Mouse (Mus musculus) yolk sac, embryonic 10.5 days (tissue): ENCODE measurements around the gene Rbm48.

Experiments used
- DNase-seq: peaks from one replicate; pipeline ENCODE4 v3.0.0-alpha.2; 2017; ENCODE audit warnings: low spot score

The Rbm48 gene

DNA sequence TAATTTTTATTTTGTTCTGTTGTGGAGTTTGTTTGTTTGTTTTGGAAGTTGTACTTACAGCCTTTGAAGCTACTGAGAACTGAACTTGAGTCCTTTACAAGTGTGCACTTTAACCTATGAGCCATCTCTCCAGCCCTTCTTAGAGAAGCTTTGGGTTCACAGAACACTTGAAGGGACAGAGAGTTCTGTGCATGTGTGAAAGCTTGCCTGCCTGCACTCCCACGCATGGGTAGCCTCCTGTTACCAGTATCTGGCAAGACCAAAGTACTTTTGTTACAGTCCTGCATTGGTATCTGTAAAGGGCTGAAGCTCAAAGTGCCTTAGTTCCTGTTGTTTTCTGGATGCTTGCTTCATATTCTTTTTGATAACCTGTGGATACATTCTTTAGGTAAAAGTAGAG, 50.2 kb downstream of the Rbm48 start:
- no peak for DNase-seq

DNA sequence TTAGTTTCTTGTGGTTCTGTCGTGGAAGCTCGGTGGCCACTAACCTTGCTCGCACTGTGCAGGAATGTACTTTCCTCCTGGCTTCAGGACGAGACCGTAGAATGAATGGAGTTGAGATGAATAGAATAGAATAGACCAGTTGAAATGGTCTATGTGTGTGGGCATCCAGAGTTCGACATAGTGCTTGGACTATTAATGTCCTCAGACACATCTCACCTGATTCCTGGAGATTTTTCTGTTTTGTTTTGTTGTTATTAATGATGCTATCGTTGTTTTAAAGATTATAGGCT, 52.0 kb downstream of the Rbm48 start:
- DNase-seq = no peak

DNA sequence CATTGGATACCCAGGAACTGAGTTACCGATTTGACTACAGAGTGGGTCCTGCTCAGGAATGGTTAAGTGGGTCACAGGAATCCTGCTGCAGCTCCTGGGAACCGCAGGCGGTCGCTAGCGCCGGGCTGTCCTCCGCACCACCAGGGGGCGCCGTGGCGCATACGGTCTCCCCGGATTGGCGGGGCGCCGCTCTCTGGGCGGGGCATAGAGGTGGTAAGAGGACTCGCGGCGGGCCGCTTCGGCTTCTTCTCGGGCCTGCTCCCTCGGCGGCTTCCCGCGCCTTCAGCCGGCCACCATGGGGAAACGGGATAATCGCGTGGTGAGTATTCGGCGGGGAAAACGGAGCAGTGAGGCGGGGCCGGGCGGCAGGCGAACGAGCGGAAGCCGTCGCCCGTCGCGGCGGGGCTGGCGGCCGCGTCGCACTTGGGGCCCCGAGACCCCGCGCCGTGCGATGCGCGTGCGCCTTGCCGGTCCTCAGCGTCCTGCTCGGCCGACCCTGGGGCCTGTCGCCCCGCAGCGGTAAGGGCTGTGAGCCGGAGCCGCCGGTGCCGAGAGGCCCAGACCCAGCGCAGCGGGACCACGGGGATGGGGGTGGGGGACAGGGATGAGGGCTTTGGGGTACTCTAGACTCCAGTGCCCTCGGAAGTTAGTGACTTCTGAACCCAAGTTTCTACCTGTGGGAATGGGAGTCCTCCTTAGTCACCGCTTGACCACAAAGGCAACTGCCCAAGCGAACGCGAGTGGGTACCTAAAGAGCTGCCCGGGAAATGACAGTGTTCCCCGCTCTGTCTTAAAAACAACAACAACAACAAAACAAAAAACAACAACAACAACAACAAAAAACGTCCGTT, 52.5 kb downstream of the Rbm48 start, which contains the start of gene Fam133b:
Gene Fam133b (plus strand): TSS at position 205 of the 851 bp plus-strand sequence.
- peak; percentile 92 for DNase-seq

DNA sequence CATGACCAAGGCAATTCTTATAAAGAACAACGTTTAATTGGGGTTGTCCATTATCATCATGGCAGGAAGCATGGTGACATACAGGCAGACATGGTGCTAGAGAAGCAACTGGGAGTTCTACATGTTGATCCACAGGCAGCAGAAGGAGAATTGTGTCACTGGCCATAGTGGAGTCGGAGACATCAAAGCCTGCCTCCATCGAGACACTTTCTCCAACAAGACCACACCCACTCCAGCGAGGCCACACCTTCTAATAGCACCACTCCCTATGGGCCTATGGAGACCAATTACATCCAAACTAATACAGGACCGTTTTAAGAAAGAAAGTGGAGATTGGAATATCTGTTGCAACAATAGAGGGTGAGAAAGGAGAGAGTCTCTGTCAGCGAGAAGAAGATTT, 54.5 kb downstream of the Rbm48 start:
- no peak for DNase-seq

DNA sequence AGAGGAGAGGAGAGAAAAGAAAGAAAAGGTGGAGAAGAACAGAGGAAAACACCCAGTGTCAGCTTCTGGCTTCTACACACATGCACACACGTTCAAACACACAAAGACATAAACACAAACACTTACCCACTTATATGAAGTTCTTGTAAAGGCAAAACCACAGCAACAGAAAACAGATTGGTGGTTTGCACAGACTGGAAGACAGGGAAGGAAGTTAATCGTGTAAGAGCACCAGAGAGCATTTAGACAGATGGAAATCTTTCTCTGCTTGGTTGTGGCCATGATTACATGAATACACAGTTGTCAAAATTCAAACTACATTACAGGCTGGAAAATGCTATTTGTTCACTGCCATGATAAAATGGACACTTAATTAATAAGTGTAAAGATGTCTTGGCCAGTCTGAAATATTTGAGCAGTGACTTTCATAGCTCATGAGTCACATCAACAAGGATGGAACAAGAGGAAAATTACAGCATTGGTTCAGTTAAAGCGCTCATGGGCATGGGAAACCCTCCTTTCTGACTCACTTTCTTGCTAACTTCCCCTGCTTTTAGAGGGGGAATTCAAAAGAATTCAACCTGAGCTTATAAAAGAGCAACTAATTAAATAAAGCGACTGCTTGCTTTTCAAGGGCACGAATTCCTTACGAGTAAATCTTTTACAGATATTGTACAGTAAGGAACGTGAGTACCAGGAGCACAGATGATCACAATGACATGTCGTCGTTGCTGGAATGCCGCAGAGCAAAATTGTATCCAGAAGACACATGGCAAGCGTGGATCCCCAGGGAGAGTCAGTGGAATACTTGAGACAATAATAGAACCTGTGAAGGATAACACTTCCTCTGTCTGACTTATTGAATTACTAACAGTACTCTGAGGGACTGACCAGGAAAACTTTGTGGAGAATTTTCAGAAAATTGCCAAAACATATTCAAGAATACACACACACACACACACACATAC, 57.6 kb downstream of the Rbm48 start:
- DNase-seq = no peak

DNA sequence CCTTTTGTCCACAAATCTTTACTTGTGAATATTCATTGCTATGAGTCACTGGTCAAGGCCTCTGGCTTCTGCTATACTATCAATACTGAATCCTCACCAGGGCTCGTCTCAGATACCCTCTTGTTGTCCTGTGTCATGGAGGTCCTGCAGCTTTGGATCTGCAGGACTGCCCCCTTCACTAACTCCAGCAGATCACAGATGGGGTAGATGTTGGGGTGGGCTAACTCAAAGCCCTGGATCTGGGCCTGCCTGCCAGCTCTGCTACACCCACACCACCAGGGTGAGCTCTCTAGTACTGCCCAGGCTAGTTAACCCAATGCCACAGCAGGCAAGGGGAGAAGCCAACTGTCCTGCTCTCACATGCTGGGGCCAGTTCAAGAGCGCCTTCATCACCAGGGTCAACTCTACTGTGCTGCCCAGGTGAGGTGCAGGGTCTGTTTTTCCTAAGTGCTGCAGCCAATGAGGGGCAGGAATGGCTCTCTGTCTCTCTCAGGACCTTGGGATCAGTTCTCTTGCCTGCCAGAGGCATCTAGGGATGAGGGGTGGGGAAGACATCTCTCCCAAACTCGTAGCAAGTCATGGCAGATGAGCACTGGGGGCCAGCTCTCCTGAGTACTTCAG, 59.7 kb downstream of the Rbm48 start:
- DNase-seq = no peak
